Mouse (Mus musculus) cerebellum, adult (tissue): ENCODE results near the gene Sft2d1.
"Not testable (repeated sequence)": the region's sequence is repeated elsewhere in the genome, so short reads cannot be mapped to it uniquely, and the experiment has no call there.

Experiments
- ATAC-seq: cut with Nextera tagmentation; 2 replicates; pipeline ENCODE4 v1.9.2; 2017; ENCODE audit warnings: mild to moderate bottlenecking, moderate library complexity, mixed read lengths; ENCODE audit not compliant: insufficient number of reproducible peaks, low FRiP score, low TSS enrichment

The Sft2d1 gene

GRCm38 (mm10) chr17:8299524-8299923, 11.4 kb upstream of the Sft2d1 start:
- no peak for ATAC-seq

- no peak for ATAC-seq
Observed at GRCm38 (mm10) chr17:8301515-8301914, 9.4 kb upstream of the Sft2d1 start.

GRCm38 (mm10) chr17:8302772-8303438, 8.0 kb upstream of the Sft2d1 start:
- no peak for ATAC-seq

GRCm38 (mm10) chr17:8303671-8304070, 7.2 kb upstream of the Sft2d1 start:
- no peak for ATAC-seq

- ATAC-seq: no peak
Observed at GRCm38 (mm10) chr17:8305801-8306200, 5.1 kb upstream of the Sft2d1 start.

GRCm38 (mm10) chr17:8311751-8312150, 849 bp downstream of the Sft2d1 start:
- ATAC-seq: no peak

- ATAC-seq: no peak
Observed at GRCm38 (mm10) chr17:8313976-8314375, 3.1 kb downstream of the Sft2d1 start.

GRCm38 (mm10) chr17:8316251-8316650, 5.3 kb downstream of the Sft2d1 start:
- ATAC-seq: no peak

- ATAC-seq: not testable (repeated sequence)
Observed at GRCm38 (mm10) chr17:8326877-8327276, 16.0 kb downstream of the Sft2d1 start.

- no peak for ATAC-seq
Observed at GRCm38 (mm10) chr17:8328511-8329174, 17.7 kb downstream of the Sft2d1 start.

GRCm38 (mm10) chr17:8330602-8331001, 19.7 kb downstream of the Sft2d1 start:
- no peak for ATAC-seq

GRCm38 (mm10) chr17:8337159-8337558, 26.3 kb downstream of the Sft2d1 start, which contains the start of gene Prr18:
Gene Prr18 (plus strand): TSS chr17:8337459.
- ATAC-seq: not testable (repeated sequence)

GRCm38 (mm10) chr17:8339666-8340374, 28.9 kb downstream of the Sft2d1 start:
- no peak for ATAC-seq

- ATAC-seq: peak; percentile 80
Observed at GRCm38 (mm10) chr17:8340407-8341359, 29.8 kb downstream of the Sft2d1 start.

- ATAC-seq: no peak
Observed at GRCm38 (mm10) chr17:8341360-8341963, 30.6 kb downstream of the Sft2d1 start.

- no peak for ATAC-seq
Observed at GRCm38 (mm10) chr17:8342706-8343105, 31.8 kb downstream of the Sft2d1 start.

- no peak for ATAC-seq
Observed at GRCm38 (mm10) chr17:8343416-8343815, 32.5 kb downstream of the Sft2d1 start.

GRCm38 (mm10) chr17:8347765-8348285, 36.9 kb downstream of the Sft2d1 start:
- no peak for ATAC-seq

GRCm38 (mm10) chr17:8348941-8349340, 38.0 kb downstream of the Sft2d1 start:
- ATAC-seq: no peak

GRCm38 (mm10) chr17:8351088-8351487, 40.2 kb downstream of the Sft2d1 start:
- no peak for ATAC-seq
